Mouse (Mus musculus) MN1 (cell line): ENCODE results near the gene Mylk.

Experiments used
- DNase-seq: peaks from one replicate; pipeline ENCODE4 v3.0.0-alpha.2; 2016; ENCODE audit warnings: low spot score

Gene Mylk

GRCm38 (mm10) chr16:35033241-35033640 lies 288.2 kb downstream of the Mylk start:
- DNase-seq, result no peak

- DNase-seq, result no peak
Observed at GRCm38 (mm10) chr16:35033809-35034577, 289.0 kb downstream of the Mylk start.

GRCm38 (mm10) chr16:35034971-35035370 lies 290.0 kb downstream of the Mylk start:
- DNase-seq, result no peak

- no peak for DNase-seq
Observed at GRCm38 (mm10) chr16:35036754-35037153, 291.7 kb downstream of the Mylk start.

GRCm38 (mm10) chr16:35038343-35039057 lies 293.5 kb downstream of the Mylk start:
- DNase-seq, result no peak

- DNase-seq, result no peak
Observed at GRCm38 (mm10) chr16:35040154-35040553, 295.1 kb downstream of the Mylk start.

- no peak for DNase-seq
Observed at GRCm38 (mm10) chr16:35041001-35041400, 296.0 kb downstream of the Mylk start.

GRCm38 (mm10) chr16:35046081-35046775 lies 301.2 kb downstream of the Mylk start:
- DNase-seq, result no peak

GRCm38 (mm10) chr16:35047272-35047969 lies 302.4 kb downstream of the Mylk start:
- no peak for DNase-seq

- no peak for DNase-seq
Observed at GRCm38 (mm10) chr16:35051066-35051465, 306.1 kb downstream of the Mylk start.
